Mouse (Mus musculus): ENCODE data around the gene Slc24a3. TPM values are rescaled to one million over a fixed set of nuclear protein-coding genes. Genes with fewer than 3 reads are reported as not detected.

The Slc24a3 gene
- total RNA-seq, 2 experiments from 2014 or later = 1.3 to 2.0 TPM

- intact Hi-C loops (cut with DNase I) = no loop called here
- no peak for TF ChIP-seq CTCF (IDR thresholded peaks at IDR 0.05)
- DNase-seq = no peak
- H3K4me3 ChIP-seq = no peak overlapping the region
- no peak overlapping the region for H3K27ac ChIP-seq
These were observed 518.5 kb downstream of the Slc24a3 start for GRCm38 (mm10) chr2:145686017-145686416.

GRCm38 (mm10) chr2:145691367-145692009 is 523.9 kb downstream of the Slc24a3 start:
- intact Hi-C loops (cut with DNase I) = no loop called here

More at GRCm38 (mm10) chr2:145691367-145692009, 523.9 kb downstream of the Slc24a3 start:
- H3K27ac ChIP-seq = no peak overlapping the region
- no peak for TF ChIP-seq CTCF (IDR thresholded peaks at IDR 0.05)
- DNase-seq = no peak
- H3K4me3 ChIP-seq = no peak overlapping the region
